Mouse (Mus musculus): ENCODE results near the gene Eml5. TPM values are rescaled to one million over a fixed set of nuclear protein-coding genes. Genes with fewer than 3 reads are reported as not detected.

Gene Eml5
- polyA plus RNA-seq (2015; fragmentation: Nextera tagmentation; extraction: Ambion mirVana): 0.93 and 1.2 TPM in 2 replicates

GRCm38 (mm10) chr12:98900881-98901801 is at the start of gene Eml5:
Gene Eml5, minus strand, starts transcription at chr12:98901484.

DNA sequence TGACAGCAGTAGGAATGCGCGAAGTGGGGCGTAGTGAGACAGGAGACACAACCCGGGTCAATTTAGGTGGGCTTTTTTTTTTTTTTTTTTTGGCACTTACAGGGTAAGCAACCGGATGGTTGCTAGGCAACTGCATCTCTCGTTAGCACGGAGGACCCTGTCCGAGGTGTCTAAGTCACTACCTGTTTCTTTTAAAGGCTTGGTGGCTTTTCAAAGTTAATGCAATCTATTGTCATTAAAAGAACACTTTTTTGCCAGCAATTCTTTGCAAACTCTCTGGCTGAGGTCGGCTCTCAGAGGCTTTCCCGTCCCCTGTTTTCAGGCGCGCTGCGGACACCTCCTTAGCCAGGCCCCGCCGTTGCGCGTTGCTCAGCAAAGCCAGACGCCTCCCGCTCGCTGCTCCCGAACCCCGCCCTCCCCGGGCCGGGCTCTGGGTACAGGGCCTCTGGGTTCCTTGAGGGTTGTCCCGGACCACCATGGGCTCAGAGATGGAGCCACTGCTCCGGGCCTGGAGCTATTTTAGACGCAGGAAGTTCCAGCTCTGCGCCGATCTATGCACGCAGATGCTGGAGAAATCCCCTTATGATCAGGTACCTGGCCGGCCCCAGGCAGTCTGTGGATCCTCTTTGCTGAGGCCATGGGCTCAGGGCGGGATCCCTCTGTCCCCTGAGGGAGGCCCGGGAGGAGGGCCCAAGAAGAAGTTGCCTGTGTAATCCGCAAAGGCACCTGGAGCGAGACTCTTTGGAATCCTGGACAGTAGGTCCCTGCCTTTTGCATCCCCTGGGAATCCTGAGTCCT is 19.1 kb upstream of the Eml5 start, which contains the start of gene Ttc8:
Gene Ttc8, plus strand, starts transcription at position 381 of the 798 bp plus-strand sequence.

GRCm38 (mm10) chr12:98746746-98747379 is 154.4 kb downstream of the Eml5 start, which contains the start of gene Zc3h14:
Gene Zc3h14, plus strand, starts transcription at chr12:98746964.

GRCm38 (mm10) chr12:98736951-98737800 is 164.1 kb downstream of the Eml5 start, which contains the start of gene Ptpn21:
Gene Ptpn21, minus strand, starts transcription at chr12:98737405.

Other genes with a start within 250 kb of the Eml5 start
- 9.2 and 10.3 TPM in 2 replicates for gene Ptpn21, start 164.1 kb downstream of the Eml5 start, polyA plus RNA-seq (2015; fragmentation: Nextera tagmentation; extraction: Ambion mirVana)
- 46.7 and 58.4 TPM in 2 replicates for gene Zc3h14, start 154.5 kb downstream of the Eml5 start, polyA plus RNA-seq (2015; fragmentation: Nextera tagmentation; extraction: Ambion mirVana)
- 13.1 and 13.3 TPM in 2 replicates for gene Ttc8, start 19.1 kb upstream of the Eml5 start, polyA plus RNA-seq (2015; fragmentation: Nextera tagmentation; extraction: Ambion mirVana)

All from urinary bladder, postnatal 0 days (tissue).